8 mouse cellular contexts compared by ENCODE assay signal in the genomic region with DNA sequence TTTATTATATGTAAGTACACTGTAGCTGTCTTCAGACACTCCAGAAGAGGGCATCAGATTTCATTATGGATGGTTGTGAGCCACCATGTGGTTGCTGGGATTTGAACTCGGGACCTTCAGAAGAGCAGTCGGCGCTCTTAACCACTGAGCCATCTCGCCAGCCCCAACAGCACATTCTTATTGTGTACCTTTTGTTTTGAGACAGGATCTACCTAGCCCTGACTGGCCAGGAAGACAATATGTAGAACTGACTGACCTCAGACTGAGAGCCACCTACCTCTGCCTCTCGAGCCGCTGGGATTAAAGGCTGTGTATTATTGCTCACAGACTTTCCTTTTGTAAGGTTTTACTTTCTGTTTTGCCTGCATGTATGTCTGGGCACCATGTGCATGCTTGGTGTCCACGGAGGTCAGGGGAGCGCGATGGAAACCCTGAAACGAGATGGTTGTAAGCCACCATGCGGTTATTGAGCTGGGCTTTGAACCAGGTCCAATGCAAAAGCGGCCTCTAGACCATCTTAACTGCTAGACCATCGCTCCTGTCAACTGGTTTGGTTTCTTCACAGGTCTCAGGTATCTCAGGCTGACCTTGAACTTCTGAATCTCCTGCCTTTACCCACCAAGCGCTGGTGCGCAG. TPM values are rescaled to one million over a fixed set of nuclear protein-coding genes. Genes with fewer than 3 reads are reported as not detected.
DNase-seq lines count a peak whose midpoint lies in the region; ATAC-seq lines count a peak whose summit lies in the region.

No protein-coding gene starts in this region.

- peak overlapping the region; percentile 87 for H3K4me3 ChIP-seq in kidney, embryonic 15.5 days (replicated peaks)
- peak overlapping the region; percentile 66 for H3K4me3 ChIP-seq in embryonic facial prominence, embryonic 15.5 days (replicated peaks)
- H3K4me3 ChIP-seq in limb, embryonic 10.5 days: peak overlapping the region; percentile 93

- peak overlapping the region; percentile 87 for H3K4me2 ChIP-seq in kidney, embryonic 15.5 days
- peak overlapping the region; percentile 72 for H3K4me2 ChIP-seq in embryonic facial prominence, embryonic 15.5 days (replicated peaks)

- peaks cover 14% of the 10 kb centered on the region for H3K36me3 ChIP-seq in kidney, embryonic 15.5 days
- H3K36me3 ChIP-seq in embryonic facial prominence, embryonic 15.5 days: peaks cover 7% of the 10 kb centered on the region
- peaks cover 14% of the 10 kb centered on the region for H3K36me3 ChIP-seq in limb, embryonic 10.5 days

- DNase-seq in kidney, postnatal 36 days: no peak
- peak; percentile 25 for DNase-seq in ES-CJ7 (ENCODE audit: low read depth, low spot score)
- no peak for DNase-seq in limb, embryonic 10.5 days (ENCODE audit: low spot score)
- peak; percentile 37 to 41 for DNase-seq in natural killer cell, adult 2 months (ENCODE audit: low spot score in 2 of 2)
- no peak for DNase-seq in cerebellum, adult 9-11 months
- no peak for DNase-seq in spleen, adult 18-20 months

- H3K27me3 ChIP-seq in kidney, embryonic 15.5 days: no peaks in the 10 kb centered on the region
- no peaks in the 10 kb centered on the region for H3K27me3 ChIP-seq in embryonic facial prominence, embryonic 15.5 days
- H3K27me3 ChIP-seq in limb, embryonic 10.5 days (ENCODE audit: low read depth, poor library complexity, severe bottlenecking): no peaks in the 10 kb centered on the region

- WGBS in kidney, embryonic 15.5 days: 73% methylated on average over 15 of the region's 15 CpGs
- WGBS in embryonic facial prominence, embryonic 15.5 days: 61% methylated on average over 15 of the region's 15 CpGs
- WGBS in limb, embryonic 10.5 days: 67% methylated on average over 15 of the region's 15 CpGs

- peaks cover 22% of the 10 kb centered on the region for H3K4me1 ChIP-seq in kidney, embryonic 15.5 days
- peaks cover 11% of the 10 kb centered on the region for H3K4me1 ChIP-seq in embryonic facial prominence, embryonic 15.5 days
- H3K4me1 ChIP-seq in limb, embryonic 10.5 days: peaks cover 15% of the 10 kb centered on the region

- H3K9ac ChIP-seq in kidney, embryonic 15.5 days: peak overlapping the region; percentile 53
- peak overlapping the region; percentile 63 for H3K9ac ChIP-seq in embryonic facial prominence, embryonic 15.5 days

- H3K9me3 ChIP-seq in kidney, embryonic 15.5 days (replicated peaks): no peaks in the 10 kb centered on the region
- no peaks in the 10 kb centered on the region for H3K9me3 ChIP-seq in embryonic facial prominence, embryonic 15.5 days (replicated peaks)
- H3K9me3 ChIP-seq in limb, embryonic 10.5 days (replicated peaks): no peaks in the 10 kb centered on the region

- H3K27ac ChIP-seq in kidney, embryonic 15.5 days: peak overlapping the region; percentile 96
- peak overlapping the region; percentile 97 for H3K27ac ChIP-seq in embryonic facial prominence, embryonic 15.5 days (replicated peaks)
- peak overlapping the region; percentile 97 for H3K27ac ChIP-seq in limb, embryonic 10.5 days

- 0 out of 2 replicates have a peak, but pooled peaks have one; percentile 3 for ATAC-seq in kidney, embryonic 15.5 days (replicated peaks; ENCODE audit: low FRiP score)
- ATAC-seq in embryonic facial prominence, embryonic 15.5 days (ENCODE audit: insufficient number of reproducible peaks, low FRiP score, low TSS enrichment, low read depth): no peak

RNA-seq across cellular contexts. Expression of gene Nktr, which starts 0.8 kb away (rescaled TPM):
- polyA plus RNA-seq in kidney, embryonic 15.5 days (2015; fragmentation: Nextera tagmentation; extraction: Ambion mirVana): 59.6 and 67.8 TPM in 2 replicates
- polyA plus RNA-seq in embryonic facial prominence, embryonic 15.5 days (2015; fragmentation: Nextera tagmentation; extraction: Ambion mirVana): 66.5 and 71.5 TPM in 2 replicates
- polyA plus RNA-seq in limb, embryonic 10.5 days (2016; fragmentation: Nextera tagmentation; extraction: Ambion mirVana): 47.2 and 58.8 TPM in 2 replicates

RNA-seq across cellular contexts. Expression of gene Ss18l2, which starts 8.1 kb away (rescaled TPM):
- 113 and 128 TPM in 2 replicates for polyA plus RNA-seq in kidney, embryonic 15.5 days (2015; fragmentation: Nextera tagmentation; extraction: Ambion mirVana)
- polyA plus RNA-seq in embryonic facial prominence, embryonic 15.5 days (2015; fragmentation: Nextera tagmentation; extraction: Ambion mirVana): 111 and 116 TPM in 2 replicates
- polyA plus RNA-seq in limb, embryonic 10.5 days (2016; fragmentation: Nextera tagmentation; extraction: Ambion mirVana): 93.9 and 94.8 TPM in 2 replicates

RNA-seq across cellular contexts. Expression of gene Sec22c, which starts 12.9 kb away (rescaled TPM):
- polyA plus RNA-seq in kidney, embryonic 15.5 days (2015; fragmentation: Nextera tagmentation; extraction: Ambion mirVana): 10.5 and 10.6 TPM in 2 replicates
- polyA plus RNA-seq in embryonic facial prominence, embryonic 15.5 days (2015; fragmentation: Nextera tagmentation; extraction: Ambion mirVana): 14.4 and 15.3 TPM in 2 replicates
- 10.9 and 12.6 TPM in 2 replicates for polyA plus RNA-seq in limb, embryonic 10.5 days (2016; fragmentation: Nextera tagmentation; extraction: Ambion mirVana)

RNA-seq across cellular contexts. Expression of gene Zfp651, which starts 40.9 kb away (rescaled TPM):
- polyA plus RNA-seq in kidney, embryonic 15.5 days (2015; fragmentation: Nextera tagmentation; extraction: Ambion mirVana): 12.8 and 15.3 TPM in 2 replicates
- 34.0 and 35.4 TPM in 2 replicates for polyA plus RNA-seq in embryonic facial prominence, embryonic 15.5 days (2015; fragmentation: Nextera tagmentation; extraction: Ambion mirVana)
- polyA plus RNA-seq in limb, embryonic 10.5 days (2016; fragmentation: Nextera tagmentation; extraction: Ambion mirVana): 4.4 and 7.0 TPM in 2 replicates

RNA-seq across cellular contexts. Expression of gene Klhl40, which starts 59.2 kb away (rescaled TPM):
- polyA plus RNA-seq in kidney, embryonic 15.5 days (2015; fragmentation: Nextera tagmentation; extraction: Ambion mirVana): 1.8 and 2.9 TPM in 2 replicates
- 16.7 and 23.2 TPM in 2 replicates for polyA plus RNA-seq in embryonic facial prominence, embryonic 15.5 days (2015; fragmentation: Nextera tagmentation; extraction: Ambion mirVana)
- polyA plus RNA-seq in limb, embryonic 10.5 days (2016; fragmentation: Nextera tagmentation; extraction: Ambion mirVana): 0.10 and 0.71 TPM in 2 replicates

Comparison
In these comparisons a context has a peak if more than half of its experiments do, and no peak if none do; other contexts are left out.
1. DNase-seq: peak in ES-CJ7 (single experiment) and natural killer cell, adult 2 months (2 of 2); none in kidney, postnatal 36 days (0 of 2), limb, embryonic 10.5 days (single experiment), cerebellum, adult 9-11 months (single experiment) and spleen, adult 18-20 months (0 of 2).
2. Peak in every context shown above with its lines, with median percentiles within 50 percentile points of each other: H3K27ac ChIP-seq and H3K4me3 ChIP-seq.